Mouse (Mus musculus): ENCODE measurements around the gene Uimc1. TPM values are rescaled to one million over a fixed set of nuclear protein-coding genes. Genes with fewer than 3 reads are reported as not detected.
"Not testable (repeated sequence)": the region's sequence is repeated elsewhere in the genome, so short reads cannot be mapped to it uniquely, and the experiment has no call there.

Gene Uimc1
- polyA plus RNA-seq, 1 experiment, result 29.9 TPM

DNA sequence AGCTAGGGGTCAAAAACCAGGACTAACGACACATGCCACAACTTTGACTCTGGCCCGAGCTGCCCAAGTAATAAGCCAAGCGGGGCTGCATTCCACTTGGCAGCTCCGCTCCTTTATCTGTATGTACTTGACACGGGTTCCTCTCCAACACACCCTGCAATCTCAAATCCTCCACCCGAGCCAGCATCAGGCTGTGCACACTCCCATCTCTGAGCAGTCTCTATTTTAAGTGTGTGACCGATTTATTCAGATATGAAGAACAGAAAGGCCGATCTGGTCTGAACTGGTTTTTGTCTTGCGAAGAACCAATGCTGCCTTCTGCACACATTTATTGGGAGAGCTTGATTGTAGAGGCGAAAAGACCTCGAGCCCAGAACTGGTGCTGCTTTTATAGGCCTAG is 1.5 kb upstream of the Uimc1 start:
- TF ChIP-seq POLR2A (IDR thresholded peaks at IDR 0.05; ENCODE audit: insufficient read depth, low read length), result no peak
- no peak for TF ChIP-seq CTCF (IDR thresholded peaks at IDR 0.05; ENCODE audit: low read depth, low read length)
- no peak for TF ChIP-seq EP300 (IDR thresholded peaks at IDR 0.05; ENCODE audit: insufficient read depth, low read depth, low read length)
- no peak overlapping the region for H3K27ac ChIP-seq (ENCODE audit: insufficient read depth, low read length)
- H3K9me3 ChIP-seq (replicated peaks; ENCODE audit: control insufficient read depth, insufficient read depth, low read length, poor library complexity, severe bottlenecking), result peaks cover 3% of the 10 kb centered on the region; the same call in 1 of the 2 replicates

DNA sequence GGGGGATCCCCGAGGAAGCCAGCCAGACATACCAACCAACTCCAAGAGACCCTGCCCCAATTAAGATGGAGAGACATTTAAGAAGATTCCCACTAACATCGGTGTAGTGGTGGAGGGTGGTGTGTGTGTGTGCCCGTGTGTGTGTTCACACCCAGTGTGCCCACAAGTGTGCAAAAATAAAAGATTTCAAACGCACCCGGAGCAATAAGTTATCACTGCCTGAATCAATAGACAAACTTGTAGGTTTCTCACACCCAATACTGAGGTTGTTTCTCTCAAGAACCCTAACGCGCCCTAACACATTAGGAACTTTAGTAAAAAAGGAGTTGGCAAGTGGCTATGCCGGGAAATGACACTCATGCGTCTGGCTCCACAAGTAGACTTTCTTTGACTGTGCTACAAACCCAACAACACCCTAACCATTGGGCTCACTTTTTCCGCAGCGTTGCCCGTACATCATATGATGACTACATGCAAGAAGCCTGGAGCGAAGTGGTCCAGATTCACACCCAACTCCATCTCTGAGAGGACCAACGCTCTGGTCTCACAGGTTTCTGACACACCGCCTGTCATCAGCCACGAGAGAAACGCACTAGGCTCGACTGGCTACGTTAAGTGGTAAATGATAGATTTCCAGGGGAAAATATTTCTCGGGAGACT is 904 bp downstream of the Uimc1 start:
- Histone ChIP-seq H3K4me3 (ENCODE audit: low read depth, low read length) (peak overlapping the region; percentile 74), H3K9ac (ENCODE audit: low read depth, poor library complexity, severe bottlenecking) (peak overlapping the region; percentile 82), H3K9me3 (replicated peaks; ENCODE audit: control insufficient read depth, insufficient read depth, low read length, poor library complexity, severe bottlenecking) (peaks cover 3% of the 10 kb centered on the region; the same call in 1 of the 2 replicates), H3K4me1 (ENCODE audit: control insufficient read depth, insufficient read depth, low read length) (no peaks in the 10 kb centered on the region), H3K27me3 (ENCODE audit: control insufficient read depth, insufficient read depth, low read length, poor library complexity, severe bottlenecking) (no peaks in the 10 kb centered on the region), H3K36me3 (ENCODE audit: control insufficient read depth, insufficient read depth, low read length, poor library complexity, severe bottlenecking) (no peaks in the 10 kb centered on the region), H3K27ac (ENCODE audit: insufficient read depth, low read length) (no peak overlapping the region)
- TF ChIP-seq EP300 (IDR thresholded peaks at IDR 0.05; ENCODE audit: insufficient read depth, low read depth, low read length) (no peak), CTCF (IDR thresholded peaks at IDR 0.05; ENCODE audit: low read depth, low read length) (no peak)

More for the DNA sequence above, 1.5 kb upstream of the Uimc1 start:
- Histone ChIP-seq H3K36me3 (ENCODE audit: control insufficient read depth, insufficient read depth, low read length, poor library complexity, severe bottlenecking) (no peaks in the 10 kb centered on the region), H3K4me1 (ENCODE audit: control insufficient read depth, insufficient read depth, low read length) (no peaks in the 10 kb centered on the region), H3K4me3 (ENCODE audit: low read depth, low read length) (no peak overlapping the region), H3K27me3 (ENCODE audit: control insufficient read depth, insufficient read depth, low read length, poor library complexity, severe bottlenecking) (no peaks in the 10 kb centered on the region), H3K9ac (ENCODE audit: low read depth, poor library complexity, severe bottlenecking) (no peak overlapping the region)

DNA sequence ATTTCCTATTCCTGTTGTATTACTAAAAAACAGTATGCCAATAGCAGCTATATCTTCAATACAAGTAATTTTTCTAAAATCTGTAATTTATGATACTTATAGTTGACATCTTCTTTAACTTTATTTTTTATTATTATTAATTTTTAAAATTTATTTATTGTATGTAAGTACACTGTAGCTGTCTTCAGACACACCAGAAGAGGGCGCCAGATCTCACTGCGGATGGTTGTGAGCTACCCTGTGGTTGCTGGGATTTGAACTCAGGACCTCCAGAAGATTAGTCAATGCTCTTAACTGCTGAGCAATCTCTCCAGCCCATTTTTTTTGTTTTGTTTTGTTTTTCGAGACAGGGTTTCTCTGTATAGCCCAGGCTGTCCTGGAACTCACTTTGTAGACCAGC is 2.3 kb downstream of the Uimc1 start:
- H3K4me1 ChIP-seq (ENCODE audit: control insufficient read depth, insufficient read depth, low read length); H3K9ac ChIP-seq (ENCODE audit: low read depth, poor library complexity, severe bottlenecking); H3K9me3 ChIP-seq (replicated peaks; ENCODE audit: control insufficient read depth, insufficient read depth, low read length, poor library complexity, severe bottlenecking); H3K36me3 ChIP-seq (ENCODE audit: control insufficient read depth, insufficient read depth, low read length, poor library complexity, severe bottlenecking); H3K27me3 ChIP-seq (ENCODE audit: control insufficient read depth, insufficient read depth, low read length, poor library complexity, severe bottlenecking); H3K27ac ChIP-seq (ENCODE audit: insufficient read depth, low read length); H3K4me3 ChIP-seq (ENCODE audit: low read depth, low read length): not testable (repeated sequence)
- peak; percentile 10 for TF ChIP-seq CTCF (IDR thresholded peaks at IDR 0.05; ENCODE audit: low read depth, low read length)

DNA sequence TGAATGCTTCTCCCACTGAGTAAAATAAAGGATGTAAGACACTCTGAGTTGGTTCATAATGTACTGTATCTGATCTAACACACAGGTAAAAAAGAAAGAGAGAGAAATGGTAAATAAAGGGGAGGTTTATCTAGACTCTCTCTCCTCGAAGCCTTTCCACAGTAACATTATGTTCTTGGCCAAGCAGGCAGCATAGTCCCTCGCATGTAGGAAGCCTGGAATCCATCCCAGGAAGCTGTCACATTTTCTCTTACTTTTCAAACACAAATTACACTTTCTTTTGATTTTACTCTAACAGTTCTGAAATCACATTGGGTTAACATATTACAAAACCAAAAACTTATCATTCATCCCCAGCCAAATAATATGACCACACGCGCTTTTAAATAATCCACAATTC is 7.5 kb downstream of the Uimc1 start:
- H3K4me3 ChIP-seq (ENCODE audit: low read depth, low read length), result no peak overlapping the region

DNA sequence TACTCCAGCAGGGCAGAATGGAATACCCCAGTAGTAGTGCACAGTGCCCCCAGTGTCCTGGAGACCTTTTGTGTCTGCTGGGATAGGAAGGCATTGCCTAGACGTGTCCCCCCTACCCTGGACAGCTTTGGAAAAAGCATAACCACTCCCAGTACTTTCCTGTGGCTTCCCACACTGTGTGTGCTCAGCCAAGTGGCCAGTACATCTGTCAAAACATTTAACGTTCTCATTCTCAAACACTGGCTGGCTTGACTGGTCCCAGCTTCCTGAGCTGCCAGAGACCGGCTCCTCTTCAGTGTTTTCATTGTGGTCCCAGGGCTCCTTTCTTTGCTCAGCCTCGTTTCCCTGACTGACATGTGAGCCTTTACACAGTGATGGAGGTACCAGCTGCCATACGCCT is 24.5 kb downstream of the Uimc1 start:
- no peaks in the 10 kb centered on the region for H3K9me3 ChIP-seq (replicated peaks; ENCODE audit: control insufficient read depth, insufficient read depth, low read length, poor library complexity, severe bottlenecking)
- H3K9ac ChIP-seq (ENCODE audit: low read depth, poor library complexity, severe bottlenecking), result no peak overlapping the region
- H3K36me3 ChIP-seq (ENCODE audit: control insufficient read depth, insufficient read depth, low read length, poor library complexity, severe bottlenecking), result 0 out of 2 replicates have a peak, but pooled peaks cover 3% of the 10 kb centered on the region
- H3K27me3 ChIP-seq (ENCODE audit: control insufficient read depth, insufficient read depth, low read length, poor library complexity, severe bottlenecking), result no peaks in the 10 kb centered on the region
- H3K27ac ChIP-seq (ENCODE audit: insufficient read depth, low read length), result peak overlapping the region; percentile 15; the same call in 1 of the 2 replicates
- H3K4me1 ChIP-seq (ENCODE audit: control insufficient read depth, insufficient read depth, low read length), result no peaks in the 10 kb centered on the region
- no peak overlapping the region for H3K4me3 ChIP-seq (ENCODE audit: low read depth, low read length)
- TF ChIP-seq POLR2A (IDR thresholded peaks at IDR 0.05; ENCODE audit: insufficient read depth, low read length) (no peak), EP300 (IDR thresholded peaks at IDR 0.05; ENCODE audit: insufficient read depth, low read depth, low read length) (no peak), CTCF (IDR thresholded peaks at IDR 0.05; ENCODE audit: low read depth, low read length) (no peak)

More for the DNA sequence above, 7.5 kb downstream of the Uimc1 start:
- Histone ChIP-seq H3K9me3 (replicated peaks; ENCODE audit: control insufficient read depth, insufficient read depth, low read length, poor library complexity, severe bottlenecking) (no peaks in the 10 kb centered on the region), H3K27me3 (ENCODE audit: control insufficient read depth, insufficient read depth, low read length, poor library complexity, severe bottlenecking) (no peaks in the 10 kb centered on the region), H3K9ac (ENCODE audit: low read depth, poor library complexity, severe bottlenecking) (no peak overlapping the region), H3K27ac (ENCODE audit: insufficient read depth, low read length) (no peak overlapping the region), H3K4me1 (ENCODE audit: control insufficient read depth, insufficient read depth, low read length) (no peaks in the 10 kb centered on the region), H3K36me3 (ENCODE audit: control insufficient read depth, insufficient read depth, low read length, poor library complexity, severe bottlenecking) (peaks cover 5% of the 10 kb centered on the region)
- TF ChIP-seq CTCF (IDR thresholded peaks at IDR 0.05; ENCODE audit: low read depth, low read length) (no peak), POLR2A (IDR thresholded peaks at IDR 0.05; ENCODE audit: insufficient read depth, low read length) (no peak), EP300 (IDR thresholded peaks at IDR 0.05; ENCODE audit: insufficient read depth, low read depth, low read length) (no peak)

DNA sequence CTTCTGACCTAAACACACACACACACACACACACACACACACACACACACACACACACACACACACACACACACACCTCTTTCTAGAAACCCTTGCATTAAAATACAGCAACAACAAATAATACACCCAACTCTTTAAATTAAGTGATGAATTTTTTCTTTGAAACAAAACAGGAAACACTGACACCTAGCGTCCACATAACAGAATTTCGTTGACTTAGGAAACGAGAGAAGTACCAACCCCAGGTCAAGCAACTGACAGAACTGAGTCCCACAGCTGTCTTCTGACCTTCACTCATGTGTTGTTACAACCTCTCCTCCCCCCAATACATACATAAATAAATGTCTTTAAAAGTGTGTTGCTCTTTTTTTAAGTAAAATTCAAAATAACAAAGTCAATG is 28.8 kb downstream of the Uimc1 start:
- H3K4me3 ChIP-seq (ENCODE audit: low read depth, low read length), result no peak overlapping the region
- H3K27me3 ChIP-seq (ENCODE audit: control insufficient read depth, insufficient read depth, low read length, poor library complexity, severe bottlenecking), result no peaks in the 10 kb centered on the region
- H3K9me3 ChIP-seq (replicated peaks; ENCODE audit: control insufficient read depth, insufficient read depth, low read length, poor library complexity, severe bottlenecking), result no peaks in the 10 kb centered on the region
- no peak for TF ChIP-seq POLR2A (IDR thresholded peaks at IDR 0.05; ENCODE audit: insufficient read depth, low read length)
- no peak for TF ChIP-seq EP300 (IDR thresholded peaks at IDR 0.05; ENCODE audit: insufficient read depth, low read depth, low read length)
- no peak for TF ChIP-seq CTCF (IDR thresholded peaks at IDR 0.05; ENCODE audit: low read depth, low read length)
- no peak overlapping the region for H3K9ac ChIP-seq (ENCODE audit: low read depth, poor library complexity, severe bottlenecking)
- no peaks in the 10 kb centered on the region for H3K4me1 ChIP-seq (ENCODE audit: control insufficient read depth, insufficient read depth, low read length)
- no peak overlapping the region for H3K27ac ChIP-seq (ENCODE audit: insufficient read depth, low read length)
- H3K36me3 ChIP-seq (ENCODE audit: control insufficient read depth, insufficient read depth, low read length, poor library complexity, severe bottlenecking), result no peaks in the 10 kb centered on the region; the same call in 1 of the 2 replicates
